Mouse (Mus musculus) limb, embryonic 13.5 days (tissue): ENCODE data around the gene Kcna7. TPM values are rescaled to one million over a fixed set of nuclear protein-coding genes. Genes with fewer than 3 reads are reported as not detected.
"Not testable (repeated sequence)": the region's sequence is repeated elsewhere in the genome, so short reads cannot be mapped to it uniquely, and the experiment has no call there.

Experiments
- ATAC-seq: fragments of 200-750 bp; cut with Nextera tagmentation; 2 replicates; pipeline ENCODE4 v1.8.0; 2017; ENCODE audit warnings: low read depth, moderate number of reproducible peaks, moderate TSS enrichment; ENCODE audit not compliant: low FRiP score
- H3K27ac ChIP-seq: fragments of 300-500 bp; sonication (generic); 2 replicates; pipeline ENCODE4 v1.5.1; 2015; ENCODE audit warnings: inconsistent platforms, mild to moderate bottlenecking, moderate library complexity
- H3K27me3 ChIP-seq: fragments of 300-500 bp; sonication (generic); 2 replicates; pipeline ENCODE4 v1.6.1; 2015; ENCODE audit warnings: mild to moderate bottlenecking, inconsistent platforms
- H3K36me3 ChIP-seq: fragments of 300-500 bp; sonication (generic); 2 replicates; pipeline ENCODE4 v1.6.1; 2015; ENCODE audit warnings: inconsistent platforms, mild to moderate bottlenecking, moderate library complexity
- H3K4me1 ChIP-seq: fragments of 300-500 bp; sonication (generic); 2 replicates; pipeline ENCODE4 v1.6.1; 2015; ENCODE audit warnings: inconsistent platforms
- H3K4me2 ChIP-seq: fragments of 300-500 bp; sonication (generic); replicated peaks from 2 replicates; pipeline ENCODE4 v1.6.1; 2015; ENCODE audit warnings: inconsistent platforms, mild to moderate bottlenecking, moderate library complexity
- H3K4me3 ChIP-seq: fragments of 300-500 bp; sonication (generic); 2 replicates; pipeline ENCODE4 v1.5.1; 2015; ENCODE audit warnings: moderate library complexity, mild to moderate bottlenecking, inconsistent platforms
- H3K9ac ChIP-seq: fragments of 300-500 bp; sonication (generic); 2 replicates; pipeline ENCODE4 v1.6.1; 2015; ENCODE audit warnings: mild to moderate bottlenecking, inconsistent platforms
- H3K9me3 ChIP-seq: fragments of 300-500 bp; sonication (generic); 2 replicates; pipeline ENCODE4 v1.6.1; 2016; ENCODE audit warnings: inconsistent platforms
- WGBS: fragments of 180-500 bp; shearing (Covaris S2); methylation state at CpG from one replicate; pipeline ENCODE4 v1.1.7; 2015; 5-methylcytosine and 5-hydroxymethylcytosine counted together
- polyA plus RNA-seq: library from polyadenylated mRNA; unstranded; fragments of >200 nt; fragmentation: Nextera tagmentation; extraction: Ambion mirVana; gene quantifications from 2 replicates; pipeline ENCODE4 v1.2.1, GENCODE M21; 2015

Kcna7 gene
- 0.09 TPM in 1 of 2 replicates, not detected in the other for polyA plus RNA-seq

- H3K36me3 ChIP-seq: no peaks in the 10 kb centered on the region
- H3K27me3 ChIP-seq: peaks cover 57% of the 10 kb centered on the region
- H3K27ac ChIP-seq: no peak within 1 kb of the TSS
- 0 out of 2 replicates have a peak, but pooled peaks have one; percentile 25 for ATAC-seq
- no peaks in the 10 kb centered on the region for H3K9me3 ChIP-seq
- peaks cover 17% of the 10 kb centered on the region for H3K4me1 ChIP-seq
- WGBS: 12% methylated on average over 28 of the region's 28 CpGs
- peak within 1 kb of the TSS; percentile 57 for H3K9ac ChIP-seq
- H3K4me2 ChIP-seq: peak within 1 kb of the TSS; percentile 72
- H3K4me3 ChIP-seq: peak within 1 kb of the TSS; percentile 48
These were observed at the start of gene Kcna7 for GRCm38 (mm10) chr7:45405091-45406075. Kcna7 (plus strand) TSS chr7:45405653.

GRCm38 (mm10) chr7:45356087-45356486, 49.4 kb upstream of the Kcna7 start:
- ATAC-seq: no peak
- no peak overlapping the region for H3K4me3 ChIP-seq
- H3K4me2 ChIP-seq: no peak overlapping the region
- 46% methylated on average over 13 of the region's 13 CpGs for WGBS
- H3K9ac ChIP-seq: no peak overlapping the region
- H3K36me3 ChIP-seq: no peaks in the 10 kb centered on the region
- H3K27ac ChIP-seq: no peak overlapping the region
- H3K27me3 ChIP-seq: peaks cover 33% of the 10 kb centered on the region
- H3K9me3 ChIP-seq: no peaks in the 10 kb centered on the region
- H3K4me1 ChIP-seq: no peaks in the 10 kb centered on the region

DNA sequence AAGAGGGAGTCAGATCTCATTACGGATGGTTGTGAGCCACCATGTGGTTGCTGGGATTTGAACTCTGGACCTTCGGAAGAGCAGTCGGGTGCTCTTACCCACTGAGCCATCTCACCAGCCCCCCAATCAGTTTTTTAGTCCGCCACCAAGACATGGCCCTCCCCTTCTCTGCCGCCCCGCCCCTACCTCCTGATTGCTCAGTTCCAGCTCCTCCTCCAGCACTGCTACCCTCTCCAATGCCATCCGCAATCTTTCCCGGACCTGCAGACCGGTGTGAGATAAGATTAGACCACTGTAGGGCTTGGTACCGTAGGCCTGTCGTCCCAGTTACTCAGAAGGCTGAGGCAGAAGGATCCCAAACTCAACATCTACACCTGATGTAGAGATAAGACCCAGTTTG, 46.4 kb upstream of the Kcna7 start:
- Histone ChIP-seq H3K27me3 (peaks cover 55% of the 10 kb centered on the region), H3K4me1 (peaks cover 12% of the 10 kb centered on the region)
- not testable (repeated sequence) for H3K36me3 ChIP-seq, H3K4me3 ChIP-seq, H3K4me2 ChIP-seq, H3K27ac ChIP-seq, ATAC-seq, H3K9me3 ChIP-seq, H3K9ac ChIP-seq
- WGBS: 59% methylated on average over 11 of the region's 11 CpGs

GRCm38 (mm10) chr7:45360404-45361125, 44.9 kb upstream of the Kcna7 start:
- no peak for ATAC-seq
- H3K4me3 ChIP-seq: peak overlapping the region; percentile 53
- H3K27me3 ChIP-seq: peaks cover 70% of the 10 kb centered on the region

DNA sequence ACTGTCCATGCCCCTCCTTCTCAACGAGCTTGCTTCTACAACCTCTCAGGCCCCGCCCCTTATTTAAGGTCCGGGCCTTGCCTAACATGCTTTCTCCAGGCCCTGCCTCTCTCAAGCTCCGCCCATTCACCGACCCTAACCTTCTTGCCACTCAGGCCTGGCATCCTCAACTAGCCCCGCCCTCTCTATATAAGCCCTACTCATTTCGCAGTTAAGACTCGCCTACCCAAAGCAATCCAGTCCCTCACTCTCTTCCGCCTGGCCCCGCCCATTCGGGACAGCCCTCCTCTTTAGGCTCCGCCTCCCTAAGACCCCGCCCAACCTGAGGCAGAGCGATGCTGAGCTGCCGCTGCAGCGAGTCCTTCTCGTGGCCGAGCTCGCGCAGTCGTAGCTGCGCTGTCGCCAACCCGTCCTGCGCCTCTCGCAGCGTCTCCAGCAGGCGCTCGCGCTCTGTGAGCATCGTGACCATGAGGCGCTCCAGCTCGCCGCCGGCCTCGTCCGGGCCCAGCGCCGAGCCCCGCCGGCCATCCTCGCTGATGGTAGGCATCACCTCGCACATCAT, 44.1 kb upstream of the Kcna7 start:
- Histone ChIP-seq H3K9ac (peak overlapping the region; percentile 76), H3K4me1 (peaks cover 22% of the 10 kb centered on the region), H3K4me2 (peak overlapping the region; percentile 87), H3K4me3 (peak overlapping the region; percentile 53), H3K27me3 (peaks cover 75% of the 10 kb centered on the region), H3K27ac (no peak overlapping the region), H3K36me3 (no peaks in the 10 kb centered on the region), H3K9me3 (no peaks in the 10 kb centered on the region)
- peak; percentile 87 for ATAC-seq
- WGBS: under 1% methylated on average over 43 of the region's 43 CpGs

More at GRCm38 (mm10) chr7:45360404-45361125, 44.9 kb upstream of the Kcna7 start:
- Histone ChIP-seq H3K36me3 (no peaks in the 10 kb centered on the region), H3K9ac (no peak overlapping the region), H3K27ac (no peak overlapping the region), H3K4me2 (peak overlapping the region; percentile 87), H3K4me1 (peaks cover 14% of the 10 kb centered on the region), H3K9me3 (no peaks in the 10 kb centered on the region)
- WGBS: 48% methylated on average over 18 of the region's 18 CpGs

GRCm38 (mm10) chr7:45362801-45363200, 42.7 kb upstream of the Kcna7 start:
- H3K27ac ChIP-seq: no peak overlapping the region
- no peak overlapping the region for H3K9ac ChIP-seq
- ATAC-seq: no peak
- H3K27me3 ChIP-seq: peaks cover 72% of the 10 kb centered on the region
- peaks cover 29% of the 10 kb centered on the region for H3K4me1 ChIP-seq
- 0 out of 2 replicates have a peak overlapping the region, but pooled peaks have one; percentile 5 for H3K4me3 ChIP-seq
- no peak overlapping the region for H3K4me2 ChIP-seq
- H3K36me3 ChIP-seq: no peaks in the 10 kb centered on the region
- 7% methylated on average over 13 of the region's 13 CpGs for WGBS
- H3K9me3 ChIP-seq: no peaks in the 10 kb centered on the region

DNA sequence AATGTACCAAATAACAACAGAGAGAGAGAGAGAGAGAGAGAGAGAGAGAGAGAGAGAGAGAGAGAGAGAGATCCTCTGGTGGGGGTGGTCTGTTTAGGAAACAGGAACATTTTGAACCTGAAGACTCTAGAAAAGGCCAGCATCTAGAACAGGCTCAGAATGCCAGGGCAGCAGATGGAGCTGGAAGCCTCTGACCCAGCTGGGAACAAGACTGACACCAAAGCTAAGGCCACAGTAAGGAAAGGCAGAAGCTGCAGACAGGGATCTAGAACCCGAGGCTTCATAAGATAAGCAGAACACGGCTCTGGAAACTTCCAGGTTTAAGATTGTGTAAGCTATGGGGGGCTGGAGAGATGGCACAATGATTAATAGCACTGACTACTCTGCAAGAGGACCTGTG, 41.5 kb upstream of the Kcna7 start:
- Histone ChIP-seq H3K9ac (no peak overlapping the region), H3K9me3 (no peaks in the 10 kb centered on the region), H3K4me1 (peaks cover 31% of the 10 kb centered on the region), H3K4me2 (no peak overlapping the region), H3K4me3 (no peak overlapping the region), H3K27ac (no peak overlapping the region), H3K27me3 (peaks cover 83% of the 10 kb centered on the region), H3K36me3 (no peaks in the 10 kb centered on the region)
- 80% methylated on average over 2 of the region's 2 CpGs for whole genome bisulfite sequencing
- no peak for ATAC-seq

GRCm38 (mm10) chr7:45365742-45366651, 39.5 kb upstream of the Kcna7 start:
- H3K4me2 ChIP-seq: peak overlapping the region; percentile 97
- WGBS: 3% methylated on average over 34 of the region's 35 CpGs
- peak overlapping the region; percentile 68 for H3K4me3 ChIP-seq
- H3K9me3 ChIP-seq: no peaks in the 10 kb centered on the region
- peak overlapping the region; percentile 78 for H3K9ac ChIP-seq
- H3K27ac ChIP-seq: no peak overlapping the region
- no peak for ATAC-seq
- H3K4me1 ChIP-seq: peaks cover 45% of the 10 kb centered on the region
- H3K27me3 ChIP-seq: peaks cover 77% of the 10 kb centered on the region
- H3K36me3 ChIP-seq: no peaks in the 10 kb centered on the region

GRCm38 (mm10) chr7:45366652-45367019, 38.8 kb upstream of the Kcna7 start, which contains the start of gene Ppfia3:
Ppfia3 (minus strand) TSS chr7:45367019.
- ATAC-seq: peak; percentile 26; the same call in 1 of the 2 replicates
- Histone ChIP-seq H3K4me3 (peak within 1 kb of the TSS; percentile 68), H3K9ac (peak within 1 kb of the TSS; percentile 78), H3K27ac (no peak within 1 kb of the TSS), H3K4me1 (peaks cover 45% of the 10 kb centered on the region), H3K4me2 (peak within 1 kb of the TSS; percentile 97), H3K27me3 (peaks cover 71% of the 10 kb centered on the region), H3K9me3 (no peaks in the 10 kb centered on the region), H3K36me3 (no peaks in the 10 kb centered on the region)
- WGBS: 0% methylated on average over 23 of the region's 26 CpGs

GRCm38 (mm10) chr7:45367020-45367880, 38.2 kb upstream of the Kcna7 start:
- Histone ChIP-seq H3K4me1 (peaks cover 39% of the 10 kb centered on the region), H3K9ac (peak overlapping the region; percentile 78), H3K9me3 (no peaks in the 10 kb centered on the region), H3K4me2 (peak overlapping the region; percentile 97), H3K27me3 (peaks cover 65% of the 10 kb centered on the region), H3K27ac (no peak overlapping the region), H3K36me3 (peaks cover 4% of the 10 kb centered on the region), H3K4me3 (peak overlapping the region; percentile 68)
- WGBS: 1% methylated on average over 67 of the region's 70 CpGs
- peak; percentile 90 for ATAC-seq
